Mouse (Mus musculus) left cerebral cortex, adult 11 months (tissue): ENCODE measurements at regions not wholly inside any gene's neighbourhood (a gene's known extent, or its start where the extent isn't known, plus 50 kb on each side); places are given as distances from the start of the nearest gene placed in this dataset.
A peak's percentile ranks its signal among the peaks of the same experiment; 100 is the strongest.
"Not testable (repeated sequence)": the region's sequence is repeated elsewhere in the genome, so short reads cannot be mapped to it uniquely, and the experiment has no call there.

Experiments
- DNase-seq: peaks from one replicate; pipeline ENCODE4 v3.0.0; 2022; ENCODE audit warnings: low spot score

GRCm38 (mm10) chrX:94785983-94786382 is 61.6 kb downstream of the Zxdb start:
- no peak for DNase-seq

GRCm38 (mm10) chrX:94788331-94788920 is 64.1 kb downstream of the Zxdb start:
- DNase-seq, result no peak

- not testable (repeated sequence) for DNase-seq
These were observed 72.5 kb downstream of the Zxdb start for GRCm38 (mm10) chrX:94796845-94797244.

GRCm38 (mm10) chrX:94797348-94798182 is 73.2 kb downstream of the Zxdb start:
- DNase-seq, result not testable (repeated sequence)

GRCm38 (mm10) chrX:94798183-94798619 is 73.8 kb downstream of the Zxdb start:
- DNase-seq, result not testable (repeated sequence)

- DNase-seq, result not testable (repeated sequence)
These were observed 88.4 kb downstream of the Zxdb start for GRCm38 (mm10) chrX:94812760-94813159.

GRCm38 (mm10) chrX:94827524-94827923 is 103.2 kb downstream of the Zxdb start:
- not testable (repeated sequence) for DNase-seq

GRCm38 (mm10) chrX:94844110-94844779 is 119.9 kb downstream of the Zxdb start:
- not testable (repeated sequence) for DNase-seq

GRCm38 (mm10) chrX:94849549-94849948 is 125.2 kb downstream of the Zxdb start:
- not testable (repeated sequence) for DNase-seq

GRCm38 (mm10) chrX:94857501-94857900 is 133.1 kb downstream of the Zxdb start:
- DNase-seq, result no peak

- DNase-seq, result no peak
These were observed 133.6 kb downstream of the Zxdb start for GRCm38 (mm10) chrX:94857954-94858353.

- no peak for DNase-seq
These were observed 138.8 kb downstream of the Zxdb start for GRCm38 (mm10) chrX:94863123-94863522.

GRCm38 (mm10) chrX:94865531-94866502 is 141.4 kb downstream of the Zxdb start:
- DNase-seq, result peak; percentile 83

GRCm38 (mm10) chrX:94883547-94883946 is 142.9 kb downstream of the Spin4 start:
- DNase-seq, result not testable (repeated sequence)
